Mouse (Mus musculus) layer of hippocampus, adult 18-20 months (tissue): ENCODE measurements at regions not wholly inside any gene's neighbourhood (a gene's known extent, or its start where the extent isn't known, plus 50 kb on each side); places are given as distances from the start of the nearest gene placed in this dataset.
A peak's percentile ranks its signal among the peaks of the same experiment; 100 is the strongest.

Source experiments
- DNase-seq, 2 experiments: peaks; one replicate each; pipeline ENCODE4 v3.0.0; 2022; ENCODE audit warnings: low spot score in 2 of 2

DNA sequence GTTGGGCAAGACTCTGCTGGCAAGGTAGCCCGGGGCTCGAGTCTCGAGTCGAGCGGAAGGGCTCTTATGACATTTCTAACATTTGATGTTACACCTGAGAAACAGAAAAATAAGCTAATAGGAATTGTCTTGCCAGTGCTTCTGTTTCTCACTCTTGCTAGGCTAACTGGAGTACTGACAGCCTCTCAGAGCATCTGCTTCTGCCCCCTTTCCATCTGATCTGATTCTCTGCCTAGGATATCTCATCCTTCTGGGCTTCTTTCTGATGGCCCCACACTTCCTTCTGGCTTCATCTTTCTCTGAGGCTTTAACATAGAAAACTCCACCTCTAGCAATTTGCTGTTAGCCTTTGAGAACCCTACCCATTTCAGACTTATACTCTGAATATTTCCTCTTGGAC is 95.0 kb upstream of the Arhgef9 start:
- DNase-seq: peak; percentile 41 to 69

DNA sequence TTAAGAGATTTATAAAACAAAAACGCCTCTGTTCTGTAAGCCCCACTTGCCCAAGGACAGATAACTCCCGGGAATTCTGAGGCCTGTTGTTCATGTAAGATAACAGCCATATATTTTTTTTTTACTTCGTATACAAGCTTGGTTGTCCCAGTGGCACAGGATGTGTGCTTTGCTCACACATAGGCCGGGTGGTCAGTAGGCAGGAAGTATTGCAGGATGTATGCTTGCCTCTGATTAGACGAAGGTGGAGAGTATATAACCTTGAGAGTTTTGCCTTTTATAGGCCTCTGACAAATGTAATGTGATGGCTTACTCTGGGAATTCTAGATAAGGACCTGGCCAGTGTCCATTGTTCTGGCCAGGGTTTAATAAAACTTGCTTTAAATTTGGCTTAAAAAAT is 85.4 kb upstream of the Arhgef9 start:
- no peak for DNase-seq

DNA sequence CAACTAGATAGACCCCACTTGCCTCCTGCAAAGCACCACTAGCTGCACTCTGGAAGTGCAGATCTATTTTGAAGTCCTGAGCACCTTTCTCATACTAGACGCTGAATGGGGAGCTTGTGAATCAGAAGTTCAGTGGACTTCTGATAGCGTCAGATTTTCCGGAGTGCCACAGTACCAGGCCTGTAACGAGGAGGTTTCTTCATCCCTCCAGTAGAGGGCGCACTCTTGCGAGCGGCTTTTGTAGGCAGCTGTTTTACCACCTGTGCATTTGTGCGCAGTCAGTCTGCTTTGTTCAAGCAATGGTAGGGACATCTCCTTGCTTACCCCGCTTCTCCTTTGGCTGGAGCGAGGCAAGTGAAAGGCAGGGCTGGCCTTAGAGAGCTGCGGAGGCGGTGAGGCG is 56.9 kb upstream of the Arhgef9 start:
- DNase-seq: peak in 1 of 2 experiments; percentile 14
